Mouse (Mus musculus): ENCODE results near the gene Lhx4. TPM values are rescaled to one million over a fixed set of nuclear protein-coding genes. Genes with fewer than 3 reads are reported as not detected.

Lhx4 gene
- not detected for total RNA-seq (2023)

DNA sequence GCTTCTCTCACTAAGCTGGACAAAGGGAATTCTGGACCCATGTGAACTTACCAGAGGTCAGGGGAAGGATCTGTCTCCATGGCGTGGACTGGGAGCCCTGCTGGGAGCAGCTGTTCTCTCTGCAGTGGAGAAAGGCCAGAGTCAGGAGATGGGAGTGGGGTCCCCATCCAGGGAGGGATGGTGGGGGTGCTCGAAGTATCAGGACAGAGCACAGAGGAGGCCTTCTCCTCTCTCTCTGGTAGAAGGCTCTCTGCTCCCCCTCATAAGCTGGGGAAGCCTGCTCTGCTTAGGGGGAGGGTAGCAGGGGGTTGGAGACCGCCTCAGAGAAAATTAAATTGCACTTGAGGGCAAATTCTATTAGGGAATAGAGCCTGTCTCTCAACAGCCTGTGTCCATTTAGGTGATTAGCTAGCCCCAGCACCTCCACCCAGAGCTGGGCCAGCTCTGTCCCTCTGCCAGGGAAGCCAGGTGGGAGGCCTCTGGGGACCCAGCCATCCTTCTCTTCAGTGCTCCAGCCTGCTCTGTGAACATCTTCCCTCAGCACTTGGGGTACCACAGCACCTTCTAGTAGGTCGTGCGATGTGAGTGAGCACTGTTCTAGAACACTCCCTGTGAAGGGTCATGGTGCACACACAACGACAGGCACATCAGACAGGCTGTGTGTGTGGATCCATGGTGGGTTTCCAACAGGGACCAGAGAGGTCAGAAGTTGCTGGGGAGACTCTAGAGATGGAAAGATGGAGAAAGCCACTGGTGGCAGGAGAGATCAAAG, at the start of gene Lhx4:
TSS of gene Lhx4 (minus strand) at position 201 of the 772 bp plus-strand sequence.

Other genes starting within 250 kb of the Lhx4 start
- gene Acbd6, start 193.6 kb downstream of the Lhx4 start, total RNA-seq (2023), result 10 to 100 TPM; 32.4 to 35.0 TPM
- gene Qsox1, start 61.2 kb upstream of the Lhx4 start, total RNA-seq (2023), result 10 to 100 TPM; 81.4 to 99.8 TPM
- gene Cep350, start 221.6 kb upstream of the Lhx4 start, total RNA-seq (2023), result 10 to 100 TPM; 61.3 to 66.7 TPM